Mouse (Mus musculus) heart, postnatal 36 days (tissue): ENCODE data around the gene Med17. TPM values are rescaled to one million over a fixed set of nuclear protein-coding genes. Genes with fewer than 3 reads are reported as not detected.
A peak's percentile ranks its signal among the peaks of the same experiment; 100 is the strongest.
"Not testable (repeated sequence)": the region's sequence is repeated elsewhere in the genome, so short reads cannot be mapped to it uniquely, and the experiment has no call there.

Experiments used
- DNase-seq, 2 experiments: peaks; one replicate each; pipeline ENCODE4 v3.0.0; 2021 to 2022
- intact Hi-C: fragments of 180-260 bp; cut with DNase I; formaldehyde crosslinking; loops from one replicate; pipeline ENCODE4 v1.15.1; 2025
- total RNA-seq, 2 experiments: library from RNA; stranded (reverse); gene quantifications; 2 replicates each; pipeline ENCODE4 v1.2.3; 2021

Gene Med17
- total RNA-seq: 10 to 100 TPM; 15.0 to 17.9 TPM

DNA sequence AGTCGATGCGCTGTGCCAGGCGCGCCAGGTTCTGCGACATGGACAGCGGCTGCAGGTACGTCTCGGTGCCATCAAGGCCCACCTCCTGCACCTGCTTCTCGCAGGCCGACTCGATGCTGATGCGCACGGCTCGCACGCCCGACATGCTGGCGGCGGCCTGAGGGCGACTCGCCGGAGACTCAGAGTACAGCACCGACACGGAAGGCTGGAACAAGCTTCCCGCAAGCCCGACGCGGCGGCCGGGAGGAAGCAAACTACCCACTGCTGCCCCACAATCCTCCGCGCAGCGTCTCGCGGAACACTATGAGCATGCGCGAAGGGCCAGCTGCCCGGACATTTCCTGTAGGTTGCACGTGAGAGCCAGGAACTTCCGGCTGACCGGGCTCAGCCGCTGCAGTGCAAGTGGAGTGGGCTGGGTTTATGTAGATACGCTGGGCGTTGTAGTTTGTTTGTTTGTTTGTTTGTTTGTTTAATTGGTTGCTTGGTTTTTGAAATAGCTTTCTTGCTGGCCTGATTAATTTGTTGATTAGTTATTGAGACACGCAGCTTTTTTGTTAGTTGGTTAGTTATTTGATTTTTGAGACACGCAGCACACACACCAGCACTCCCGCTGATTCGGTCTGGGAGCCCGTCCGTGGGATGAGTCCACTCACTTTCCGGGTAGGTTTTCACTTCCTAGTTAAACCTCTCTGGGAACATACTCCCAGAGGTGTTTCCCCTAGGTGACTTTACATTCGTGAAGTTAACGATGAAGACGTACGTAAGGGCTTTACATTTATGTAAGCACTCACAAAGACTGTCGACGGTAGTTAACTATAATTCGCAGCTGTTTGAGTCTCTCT is at the start of gene Med17:
Gene Med17 (minus strand): TSS at position 283 of the 842 bp plus-strand sequence.
- DNase-seq: peak; percentile 92 to 93
- intact Hi-C loops: loop anchor here (1.0 to 10.0 kb wide), 2 partner anchors 26 to 245 kb away; partner anchors contain the start of genes 4931406C07Rik and Taf1d

GRCm38 (mm10) chr9:15318170-15318742 is 38.5 kb upstream of the Med17 start:
- intact Hi-C loops: no loop called here
- no peak for DNase-seq

GRCm38 (mm10) chr9:15317223-15318169 is 37.8 kb upstream of the Med17 start:
- DNase-seq: no peak
- intact Hi-C loops: no loop called here

DNA sequence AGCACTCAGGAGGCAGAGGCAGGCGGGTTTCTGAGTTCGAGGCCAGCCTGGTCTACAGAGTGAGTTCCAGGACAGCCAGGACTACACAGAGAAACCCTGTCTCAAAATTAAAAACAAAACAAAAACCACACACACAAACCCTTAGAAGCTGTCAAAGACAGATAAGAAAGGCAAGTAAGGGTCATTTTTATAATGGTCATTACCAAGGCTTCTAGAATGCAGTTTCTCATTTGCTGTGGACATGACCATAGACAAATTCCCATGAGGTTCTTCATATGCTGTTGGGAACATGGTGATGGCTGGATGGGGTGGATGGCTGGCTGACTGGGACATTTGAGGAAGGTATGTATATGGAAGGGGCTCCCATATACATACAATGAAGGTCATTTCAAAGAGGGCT is 36.6 kb upstream of the Med17 start:
- intact Hi-C loops, DNase-seq: not testable (repeated sequence)

- intact Hi-C loops: no loop called here
- no peak for DNase-seq
Measured at GRCm38 (mm10) chr9:15314619-15315018, 34.9 kb upstream of the Med17 start.

GRCm38 (mm10) chr9:15313633-15314032 is 33.9 kb upstream of the Med17 start:
- DNase-seq: no peak
- intact Hi-C loops: no loop called here

DNA sequence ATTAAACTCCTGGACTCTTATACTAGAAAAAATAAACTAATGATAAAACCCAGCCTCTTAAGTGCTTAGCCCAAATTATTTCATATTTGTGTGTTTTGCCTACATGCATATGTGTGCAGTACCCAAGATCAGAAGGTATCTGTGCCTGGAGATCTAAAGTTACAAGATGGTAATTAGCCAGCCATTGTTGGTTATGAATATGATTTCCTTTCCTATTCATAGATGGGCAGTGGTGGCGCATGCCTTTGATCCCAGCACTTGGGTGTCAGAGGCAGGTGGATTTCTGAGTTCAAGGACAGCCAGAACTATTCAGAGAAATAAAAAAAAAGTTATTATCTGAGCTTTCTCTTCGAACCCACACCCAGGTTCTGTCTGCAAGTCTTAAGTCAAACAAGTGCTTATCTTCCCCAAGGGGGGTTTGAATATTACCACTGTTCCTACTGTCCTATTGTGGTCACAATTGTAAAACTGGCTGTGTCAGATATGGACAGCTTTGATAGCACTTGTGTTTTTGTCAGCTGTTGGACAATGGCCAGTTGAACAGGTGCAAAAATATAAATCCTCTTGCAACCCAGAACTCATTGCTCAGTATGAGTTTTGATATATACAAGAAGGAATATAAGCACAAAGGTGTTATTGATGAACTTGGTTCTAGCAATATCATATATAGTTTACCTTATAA is 32.5 kb upstream of the Med17 start:
- intact Hi-C loops: no loop called here
- no peak for DNase-seq

DNA sequence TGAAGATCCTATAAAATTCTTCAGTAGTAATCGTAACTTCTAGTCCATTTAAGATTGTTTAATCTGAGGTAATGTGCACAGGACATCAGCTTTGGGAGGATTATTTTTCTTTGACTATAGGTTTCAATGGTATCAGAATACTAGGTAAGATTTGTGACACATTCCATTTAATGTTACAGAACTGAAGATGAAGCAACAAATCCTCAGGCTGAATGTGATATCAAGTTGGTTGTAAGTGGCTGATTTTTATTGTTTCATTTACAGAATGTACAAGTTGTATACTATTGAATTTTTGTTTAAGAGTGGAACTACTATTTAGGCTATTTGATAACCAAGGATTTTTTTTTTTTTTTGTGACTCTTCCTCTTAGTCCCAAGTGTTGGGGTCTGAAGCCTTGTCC is 30.4 kb upstream of the Med17 start:
- intact Hi-C loops: no loop called here
- DNase-seq: no peak

GRCm38 (mm10) chr9:15309425-15309824 is 29.7 kb upstream of the Med17 start:
- intact Hi-C loops: loop anchor here (5.0 kb wide), 1 partner anchor 48 kb away; the partner anchor contains the start of gene Cep295

DNA sequence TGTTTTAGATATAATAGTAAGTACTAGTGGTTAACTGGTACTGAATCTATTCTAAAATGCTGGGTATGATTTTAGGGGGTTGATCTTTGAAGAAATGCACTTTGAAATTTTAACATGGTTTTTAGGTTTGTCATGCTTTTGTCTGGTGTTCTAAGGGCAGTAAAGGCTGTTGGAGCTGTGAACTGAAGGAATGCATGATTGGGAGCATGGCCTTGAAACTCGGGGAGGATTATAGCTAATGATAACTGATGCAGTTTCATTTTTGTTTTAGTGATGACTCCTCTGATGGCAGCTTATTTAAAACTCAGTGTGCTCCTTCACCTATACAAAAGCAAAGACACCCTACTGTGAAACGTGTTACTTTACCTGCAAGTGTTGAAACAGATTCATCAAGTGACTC is 28.5 kb upstream of the Med17 start:
- intact Hi-C loops: loop anchor here (5.0 kb wide), 1 partner anchor 49 kb away; the partner anchor contains the start of gene Cep295
- DNase-seq: no peak

More at GRCm38 (mm10) chr9:15309425-15309824, 29.7 kb upstream of the Med17 start:
- DNase-seq: no peak

DNA sequence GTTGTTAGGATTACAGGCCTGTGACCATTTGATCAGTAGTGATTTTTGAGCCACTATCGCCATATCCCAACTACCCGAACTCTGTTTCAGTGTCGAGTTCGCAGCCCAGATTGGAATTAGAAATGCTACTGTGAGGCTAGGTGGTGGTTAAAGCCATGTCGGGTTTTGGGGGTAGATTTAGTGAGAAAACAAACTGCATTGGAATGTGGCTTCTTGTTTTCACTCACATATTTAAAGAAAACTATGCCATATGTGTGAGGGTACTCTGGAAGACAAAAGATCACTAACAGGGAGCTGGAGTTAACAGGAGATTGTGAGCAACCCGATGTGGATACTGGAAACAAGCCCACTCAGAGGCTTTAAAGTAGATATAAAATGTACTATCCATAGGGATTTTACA is 27.5 kb upstream of the Med17 start:
- intact Hi-C loops: loop anchor here (5.0 kb wide), 1 partner anchor 50 kb away; the partner anchor contains the start of gene Cep295
- no peak for DNase-seq

GRCm38 (mm10) chr9:15306398-15307119 is 26.8 kb upstream of the Med17 start, which contains the start of gene 4931406C07Rik:
TSS of gene 4931406C07Rik (minus strand) at chr9:15306448.
- DNase-seq: no peak
- intact Hi-C loops: loop anchor here (1.0 to 5.0 kb wide), 2 partner anchors 27 to 51 kb away; partner anchors contain the start of genes Cep295 and Med17

DNA sequence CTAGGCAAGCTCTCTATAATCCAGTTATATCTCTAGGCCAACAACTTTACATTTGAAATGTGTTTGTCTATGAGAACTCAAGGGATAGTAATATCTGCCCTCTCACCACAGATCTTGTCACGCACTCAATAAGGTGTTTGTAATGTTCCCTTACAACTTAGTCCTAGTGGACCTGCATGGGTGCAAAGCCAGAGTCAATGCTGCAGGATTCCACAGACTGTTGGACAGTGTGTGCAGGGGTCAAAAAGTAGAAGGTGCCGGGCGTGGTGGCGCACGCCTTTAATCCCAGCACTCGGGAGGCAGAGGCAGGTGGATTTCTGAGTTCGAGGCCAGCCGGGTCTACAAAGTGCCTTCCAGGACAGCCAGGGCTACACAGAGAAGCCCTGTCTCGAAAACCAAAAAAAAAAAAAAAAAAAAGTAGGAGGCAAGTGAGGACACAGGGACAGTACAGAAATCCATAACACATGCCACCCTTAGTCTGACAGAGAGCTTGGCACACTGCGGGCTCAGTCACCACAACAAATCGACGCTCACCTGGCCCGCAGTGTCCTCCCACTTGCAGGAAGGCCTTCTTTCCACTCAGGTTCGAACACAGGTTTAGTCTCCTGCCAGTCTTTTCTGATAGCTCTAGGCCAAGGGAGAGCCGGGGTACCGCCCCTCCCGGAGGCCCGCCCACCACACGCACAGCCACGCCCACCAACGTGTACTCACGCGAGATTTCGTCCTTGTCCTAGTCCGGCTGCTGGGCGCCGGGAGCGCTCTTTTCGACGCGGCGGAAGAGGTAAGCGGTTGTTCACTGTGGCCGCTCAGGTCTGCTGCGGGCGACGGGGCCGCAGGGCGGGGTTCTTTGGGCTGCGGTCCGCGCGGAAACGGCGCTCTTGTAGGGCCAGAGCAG is 26.0 kb upstream of the Med17 start, which contains the start of gene Taf1d:
Gene Taf1d (plus strand): TSS at position 712 of the 895 bp plus-strand sequence.
- peak; percentile 99 to 100 for DNase-seq
- intact Hi-C loops: loop anchor here (1.0 to 5.0 kb wide), 2 partner anchors 26 to 52 kb away; partner anchors contain the start of genes Cep295 and Med17

- no peak for DNase-seq
- intact Hi-C loops: no loop called here
Measured at GRCm38 (mm10) chr9:15302881-15303280, 23.1 kb upstream of the Med17 start.

- DNase-seq, intact Hi-C loops: not testable (repeated sequence)
Measured at GRCm38 (mm10) chr9:15302006-15302405, 22.3 kb upstream of the Med17 start.

DNA sequence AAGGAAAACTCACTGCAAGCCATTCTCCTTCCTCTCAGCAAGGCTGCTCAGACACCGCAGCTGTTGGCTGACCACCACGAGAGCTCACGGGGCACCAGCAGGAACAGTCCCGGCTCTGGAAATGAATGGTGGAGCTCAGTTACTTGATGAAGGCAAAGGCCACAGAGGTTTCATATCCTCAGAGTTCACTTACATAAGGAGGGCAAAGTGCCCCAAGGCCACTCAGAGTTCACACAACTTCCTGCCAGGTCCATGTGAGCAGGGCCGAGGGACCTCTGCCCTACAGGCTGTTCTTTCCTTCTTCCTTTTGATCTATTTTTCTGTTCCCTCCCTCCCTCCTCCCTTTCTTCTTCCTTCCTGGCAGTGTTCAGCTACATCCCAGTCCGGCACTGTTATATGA is 21.7 kb upstream of the Med17 start:
- peak; percentile 19 to 24 for DNase-seq
- intact Hi-C loops: no loop called here

- intact Hi-C loops: no loop called here
- no peak for DNase-seq
Measured at GRCm38 (mm10) chr9:15300056-15300455, 20.3 kb upstream of the Med17 start.

- intact Hi-C loops: no loop called here
- DNase-seq: no peak
Measured at GRCm38 (mm10) chr9:15298451-15298850, 18.7 kb upstream of the Med17 start.
